Mouse (Mus musculus) liver, embryonic 15.5 days (tissue): ENCODE data around the gene Crybg2. TPM values are rescaled to one million over a fixed set of nuclear protein-coding genes. Genes with fewer than 3 reads are reported as not detected.
A peak's percentile ranks its signal among the peaks of the same experiment; 100 is the strongest.

Experiments used
- ATAC-seq: fragments of 200-750 bp; cut with Nextera tagmentation; 2 replicates; pipeline ENCODE4 v1.8.0; 2017; ENCODE audit warnings: moderate number of reproducible peaks, mild to moderate bottlenecking, moderate library complexity; ENCODE audit not compliant: insufficient read depth
- H3K27ac ChIP-seq: fragments of 300-500 bp; sonication (generic); replicated peaks from 2 replicates; pipeline ENCODE4 v1.5.1; 2015; ENCODE audit warnings: mild to moderate bottlenecking, inconsistent platforms
- H3K27me3 ChIP-seq: fragments of 300-500 bp; sonication (generic); 2 replicates; pipeline ENCODE4 v1.6.1; 2015; ENCODE audit warnings: mild to moderate bottlenecking, inconsistent platforms
- H3K36me3 ChIP-seq: fragments of 300-500 bp; sonication (generic); replicated peaks from 2 replicates; pipeline ENCODE4 v1.6.1; 2015; ENCODE audit warnings: moderate library complexity, mild to moderate bottlenecking, inconsistent platforms
- H3K4me1 ChIP-seq: fragments of 300-500 bp; sonication (generic); replicated peaks from 2 replicates; pipeline ENCODE4 v1.6.1; 2015; ENCODE audit warnings: inconsistent platforms
- H3K4me2 ChIP-seq: fragments of 300-500 bp; sonication (generic); 2 replicates; pipeline ENCODE4 v1.6.1; 2015; ENCODE audit warnings: moderate library complexity, mild to moderate bottlenecking, inconsistent platforms
- H3K4me3 ChIP-seq: fragments of 300-500 bp; sonication (generic); replicated peaks from 2 replicates; pipeline ENCODE4 v1.5.1; 2015; ENCODE audit warnings: mild to moderate bottlenecking, inconsistent platforms
- H3K9ac ChIP-seq: fragments of 300-500 bp; sonication (generic); 2 replicates; pipeline ENCODE4 v1.6.1; 2015; ENCODE audit warnings: moderate library complexity, mild to moderate bottlenecking, inconsistent platforms
- H3K9me3 ChIP-seq: fragments of 300-500 bp; sonication (generic); replicated peaks from 2 replicates; pipeline ENCODE4 v1.6.1; 2016; ENCODE audit warnings: inconsistent platforms
- WGBS: fragments of 180-500 bp; shearing (Covaris S2); methylation state at CpG from one replicate; pipeline ENCODE4 v1.1.7; 2015; ENCODE audit warnings: mixed read lengths; ENCODE audit not compliant: insufficient replicate concordance; 5-methylcytosine and 5-hydroxymethylcytosine counted together
- polyA plus RNA-seq: library from polyadenylated mRNA; unstranded; fragments of >200 nt; fragmentation: Nextera tagmentation; extraction: Ambion mirVana; gene quantifications from 2 replicates; pipeline ENCODE4 v1.2.1, GENCODE M21; 2015

Crybg2 gene
- polyA plus RNA-seq: 0.59 TPM in 1 of 2 replicates, not detected in the other

GRCm38 (mm10) chr4:134060135-134060865 lies at the start of gene Crybg2:
Crybg2 (plus strand) TSS chr4:134060815.
- Histone ChIP-seq H3K36me3 (no peaks in the 10 kb centered on the region), H3K9ac (no peak within 1 kb of the TSS), H3K27ac (no peak within 1 kb of the TSS), H3K4me2 (peak within 1 kb of the TSS; percentile 25), H3K9me3 (no peaks in the 10 kb centered on the region), H3K4me3 (no peak within 1 kb of the TSS), H3K27me3 (peaks cover 19% of the 10 kb centered on the region), H3K4me1 (peaks cover 20% of the 10 kb centered on the region)
- no peak for ATAC-seq
- WGBS: 59% methylated on average over 28 of the region's 28 CpGs

GRCm38 (mm10) chr4:134011450-134012414 lies 48.9 kb upstream of the Crybg2 start:
- peak overlapping the region; percentile 17; the same call in 1 of the 2 replicates for H3K4me3 ChIP-seq

GRCm38 (mm10) chr4:134012858-134013528 lies 47.6 kb upstream of the Crybg2 start:
- no peak for ATAC-seq
- WGBS: 47% methylated on average over 12 of the region's 12 CpGs
- H3K9me3 ChIP-seq: no peaks in the 10 kb centered on the region
- no peaks in the 10 kb centered on the region for H3K36me3 ChIP-seq
- H3K4me1 ChIP-seq: peaks cover 14% of the 10 kb centered on the region
- no peak overlapping the region for H3K4me3 ChIP-seq
- H3K4me2 ChIP-seq: no peak overlapping the region
- H3K27me3 ChIP-seq: peaks cover 67% of the 10 kb centered on the region
- no peak overlapping the region for H3K27ac ChIP-seq
- no peak overlapping the region for H3K9ac ChIP-seq

More at GRCm38 (mm10) chr4:134011450-134012414, 48.9 kb upstream of the Crybg2 start:
- Histone ChIP-seq H3K9ac (no peak overlapping the region), H3K36me3 (no peaks in the 10 kb centered on the region), H3K27ac (no peak overlapping the region), H3K4me2 (0 out of 2 replicates have a peak overlapping the region, but pooled peaks have one; percentile 13), H3K4me1 (peaks cover 8% of the 10 kb centered on the region; the same call in 1 of the 2 replicates), H3K27me3 (peaks cover 54% of the 10 kb centered on the region), H3K9me3 (no peaks in the 10 kb centered on the region)
- 14% methylated on average over 16 of the region's 16 CpGs for WGBS
- no peak for ATAC-seq

GRCm38 (mm10) chr4:134016208-134016607 lies 44.4 kb upstream of the Crybg2 start:
- Histone ChIP-seq H3K9me3 (no peaks in the 10 kb centered on the region), H3K36me3 (no peaks in the 10 kb centered on the region), H3K4me3 (no peak overlapping the region), H3K9ac (no peak overlapping the region), H3K27me3 (peaks cover 96% of the 10 kb centered on the region), H3K4me1 (peaks cover 22% of the 10 kb centered on the region), H3K27ac (no peak overlapping the region), H3K4me2 (no peak overlapping the region)
- ATAC-seq: no peak
- 16% methylated on average over 7 of the region's 7 CpGs for WGBS

- peaks cover 17% of the 10 kb centered on the region for H3K4me1 ChIP-seq
- no peak overlapping the region for H3K4me3 ChIP-seq
- no peak for ATAC-seq
- H3K9ac ChIP-seq: no peak overlapping the region
- H3K36me3 ChIP-seq: no peaks in the 10 kb centered on the region
- H3K9me3 ChIP-seq: no peaks in the 10 kb centered on the region
- no peak overlapping the region for H3K4me2 ChIP-seq
- 4% methylated on average over 8 of the region's 8 CpGs for WGBS
- no peak overlapping the region for H3K27ac ChIP-seq
- H3K27me3 ChIP-seq: peaks cover 90% of the 10 kb centered on the region
Measured at GRCm38 (mm10) chr4:134016767-134017166, 43.8 kb upstream of the Crybg2 start.

- peaks cover 86% of the 10 kb centered on the region for H3K27me3 ChIP-seq
- H3K4me3 ChIP-seq: peak overlapping the region; percentile 25; the same call in 1 of the 2 replicates
- H3K36me3 ChIP-seq: no peaks in the 10 kb centered on the region
- WGBS: 7% methylated on average over 21 of the region's 21 CpGs
- H3K4me1 ChIP-seq: peaks cover 15% of the 10 kb centered on the region
- H3K4me2 ChIP-seq: peak overlapping the region; percentile 55
- H3K9me3 ChIP-seq: no peaks in the 10 kb centered on the region
- ATAC-seq: no peak
- H3K9ac ChIP-seq: no peak overlapping the region
- no peak overlapping the region for H3K27ac ChIP-seq
Measured at GRCm38 (mm10) chr4:134017201-134017865, 43.3 kb upstream of the Crybg2 start.

- Histone ChIP-seq H3K27me3 (peaks cover 78% of the 10 kb centered on the region), H3K36me3 (no peaks in the 10 kb centered on the region), H3K27ac (no peak overlapping the region), H3K4me1 (peaks cover 15% of the 10 kb centered on the region), H3K9ac (no peak overlapping the region), H3K9me3 (no peaks in the 10 kb centered on the region), H3K4me2 (peak overlapping the region; percentile 55), H3K4me3 (peak overlapping the region; percentile 25)
- WGBS: under 1% methylated on average over 46 of the region's 46 CpGs
- no peak for ATAC-seq
Measured at GRCm38 (mm10) chr4:134018038-134018778, 42.4 kb upstream of the Crybg2 start.

GRCm38 (mm10) chr4:134018779-134019145 lies 41.9 kb upstream of the Crybg2 start, which contains the start of gene Lin28a:
Lin28a (minus strand) TSS chr4:134018841.
- Histone ChIP-seq H3K27ac (no peak within 1 kb of the TSS), H3K4me3 (peak within 1 kb of the TSS; percentile 25), H3K27me3 (peaks cover 73% of the 10 kb centered on the region), H3K36me3 (no peaks in the 10 kb centered on the region), H3K9ac (no peak within 1 kb of the TSS), H3K9me3 (no peaks in the 10 kb centered on the region), H3K4me2 (peak within 1 kb of the TSS; percentile 55), H3K4me1 (peaks cover 15% of the 10 kb centered on the region)
- 6% methylated on average over 9 of the region's 9 CpGs for WGBS
- no peak for ATAC-seq

GRCm38 (mm10) chr4:134019210-134019609 lies 41.4 kb upstream of the Crybg2 start:
- no peak for ATAC-seq
- Histone ChIP-seq H3K36me3 (no peaks in the 10 kb centered on the region), H3K4me3 (no peak overlapping the region), H3K9ac (no peak overlapping the region), H3K27ac (no peak overlapping the region), H3K9me3 (no peaks in the 10 kb centered on the region), H3K4me2 (no peak overlapping the region), H3K27me3 (peaks cover 69% of the 10 kb centered on the region), H3K4me1 (peaks cover 15% of the 10 kb centered on the region)
- 2% methylated on average over 10 of the region's 10 CpGs for WGBS
